Mouse (Mus musculus): ENCODE data around the gene Mettl21a. TPM values are rescaled to one million over a fixed set of nuclear protein-coding genes. Genes with fewer than 3 reads are reported as not detected.
"Not testable (repeated sequence)": the region's sequence is repeated elsewhere in the genome, so short reads cannot be mapped to it uniquely, and the experiment has no call there.

Mettl21a gene
- polyA plus RNA-seq (2016; fragmentation: Nextera tagmentation; extraction: Ambion mirVana), result 20.5 and 22.5 TPM in 2 replicates

DNA sequence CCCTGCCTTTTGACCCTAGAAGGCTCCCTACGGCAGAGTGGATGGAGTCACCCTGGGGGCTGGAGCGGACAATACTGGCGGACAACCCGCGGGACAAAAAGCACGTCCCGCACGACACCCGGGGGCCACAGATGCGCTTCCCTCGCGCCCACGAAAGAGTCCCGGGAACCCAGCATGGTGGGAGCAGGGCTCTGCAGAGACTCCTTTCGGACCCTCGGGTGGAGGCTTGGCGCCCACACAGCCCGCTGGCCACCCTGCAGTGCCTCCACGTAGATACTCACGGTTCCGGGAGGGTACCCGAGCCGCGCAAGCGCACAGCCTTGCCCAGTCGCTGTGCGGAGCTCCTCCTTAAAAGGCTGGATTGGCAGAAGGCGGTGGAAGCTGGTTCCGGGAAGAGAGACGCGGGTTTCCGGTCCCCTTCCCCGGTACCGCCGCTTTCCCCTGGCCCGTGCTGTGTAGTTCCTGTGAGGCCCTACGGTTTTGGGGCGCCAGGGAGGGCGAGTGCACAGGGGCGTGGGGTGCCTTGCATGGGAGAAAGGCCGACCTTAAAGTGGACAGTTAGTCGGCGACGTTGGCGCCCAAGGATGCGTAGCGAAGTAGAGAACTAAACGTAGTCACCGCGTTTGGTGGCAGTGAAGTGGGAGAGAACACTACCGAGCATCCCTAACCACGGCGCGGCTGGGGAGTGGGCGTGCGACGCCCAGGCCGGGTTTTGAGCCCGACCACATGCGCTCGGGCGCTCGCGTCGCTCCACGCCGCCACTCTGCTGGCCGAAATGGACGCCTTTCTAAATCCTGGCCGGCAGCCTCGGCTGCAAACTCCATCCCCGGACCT, at the start of gene Mettl21a:
Gene Mettl21a, minus strand, starts transcription at position 362 of the 834 bp plus-strand sequence.
- under 1% methylated on average over 72 of the region's 72 CpGs for WGBS

DNA sequence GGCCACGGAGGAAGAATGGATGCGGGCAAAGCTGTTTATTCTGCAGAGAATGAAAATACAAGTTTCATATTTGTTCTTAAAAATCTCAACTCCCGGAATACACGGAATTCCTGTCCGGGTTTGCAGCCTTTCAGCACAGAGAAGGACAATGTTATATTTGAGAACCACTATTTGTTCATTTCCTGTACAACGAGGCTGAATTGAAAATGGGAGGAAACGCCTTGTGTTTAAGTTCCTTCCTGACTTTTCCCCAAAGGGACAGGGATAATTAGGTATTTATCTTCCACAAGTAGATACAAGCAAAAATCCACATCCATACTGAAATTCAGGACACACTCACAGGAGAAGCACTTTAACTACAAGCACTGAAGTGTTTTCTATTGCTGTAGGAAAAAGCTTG, 41.8 kb upstream of the Mettl21a start:
- no peaks in the 10 kb centered on the region for H3K9me3 ChIP-seq
- no peak overlapping the region for H3K9ac ChIP-seq (replicated peaks)
- H3K4me3 ChIP-seq (replicated peaks), result no peak overlapping the region
- H3K27me3 ChIP-seq, result no peaks in the 10 kb centered on the region
- ATAC-seq (ENCODE audit: insufficient number of reproducible peaks, insufficient read depth, low FRiP score, low TSS enrichment, low read depth), result no peak
- H3K36me3 ChIP-seq, result no peaks in the 10 kb centered on the region
- 0 out of 2 replicates have a peak, but pooled peaks cover 2% of the 10 kb centered on the region for H3K4me1 ChIP-seq (replicated peaks)
- H3K27ac ChIP-seq, result no peak overlapping the region
- WGBS, result 73% methylated on average over 7 of the region's 7 CpGs
- H3K4me2 ChIP-seq, result no peak overlapping the region

More for the DNA sequence above, at the start of gene Mettl21a:
- peak within 1 kb of the TSS; percentile 98 for H3K27ac ChIP-seq
- H3K4me1 ChIP-seq (replicated peaks), result peaks cover 26% of the 10 kb centered on the region
- H3K27me3 ChIP-seq, result no peaks in the 10 kb centered on the region
- peak within 1 kb of the TSS; percentile 74 for H3K4me3 ChIP-seq (replicated peaks)
- no peaks in the 10 kb centered on the region for H3K9me3 ChIP-seq
- H3K9ac ChIP-seq (replicated peaks), result peak within 1 kb of the TSS; percentile 87
- H3K36me3 ChIP-seq, result peaks cover 26% of the 10 kb centered on the region
- peak; percentile 93 for ATAC-seq (ENCODE audit: insufficient number of reproducible peaks, insufficient read depth, low FRiP score, low TSS enrichment, low read depth)
- H3K4me2 ChIP-seq, result peak within 1 kb of the TSS; percentile 73

DNA sequence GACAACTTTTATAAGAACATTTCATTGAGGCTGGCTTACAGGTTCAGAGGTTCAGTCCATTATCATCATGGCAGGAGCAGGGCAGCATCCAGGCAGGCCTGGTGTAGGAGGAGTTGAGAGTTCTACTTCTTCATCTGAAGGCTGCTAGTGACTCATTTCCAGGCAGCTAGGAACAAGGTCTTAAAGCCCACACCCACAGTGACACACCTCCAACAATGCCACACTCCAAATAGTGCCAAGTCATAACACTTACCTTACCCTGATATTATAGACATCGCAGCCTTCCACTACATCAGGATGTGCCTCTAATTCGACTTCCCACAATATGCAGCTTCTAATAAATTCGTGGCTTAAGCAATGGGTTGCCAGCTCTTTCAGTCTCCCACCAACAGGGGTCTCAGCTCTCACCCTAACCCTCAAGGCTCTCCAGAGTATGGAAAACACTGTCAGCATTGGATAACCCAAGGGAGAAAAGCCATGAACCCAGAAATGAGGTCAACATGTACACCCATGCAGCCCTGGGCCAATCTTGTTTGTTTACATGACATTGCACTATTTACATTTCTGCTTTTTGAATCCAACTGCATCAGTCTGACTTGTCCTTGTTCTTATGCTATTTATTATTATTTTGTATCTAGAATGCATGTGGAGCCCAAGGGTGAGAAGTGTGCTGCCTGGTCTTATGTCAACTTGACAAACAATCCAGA, 39.5 kb upstream of the Mettl21a start:
- Histone ChIP-seq H3K4me3 (replicated peaks) (no peak overlapping the region), H3K27me3 (no peaks in the 10 kb centered on the region), H3K36me3 (no peaks in the 10 kb centered on the region), H3K4me1 (replicated peaks) (0 out of 2 replicates have a peak, but pooled peaks cover 2% of the 10 kb centered on the region), H3K9me3 (no peaks in the 10 kb centered on the region), H3K4me2 (no peak overlapping the region), H3K27ac (no peak overlapping the region), H3K9ac (replicated peaks) (no peak overlapping the region)
- ATAC-seq (ENCODE audit: insufficient number of reproducible peaks, insufficient read depth, low FRiP score, low TSS enrichment, low read depth), result no peak
- 85% methylated on average over 3 of the region's 3 CpGs for WGBS

DNA sequence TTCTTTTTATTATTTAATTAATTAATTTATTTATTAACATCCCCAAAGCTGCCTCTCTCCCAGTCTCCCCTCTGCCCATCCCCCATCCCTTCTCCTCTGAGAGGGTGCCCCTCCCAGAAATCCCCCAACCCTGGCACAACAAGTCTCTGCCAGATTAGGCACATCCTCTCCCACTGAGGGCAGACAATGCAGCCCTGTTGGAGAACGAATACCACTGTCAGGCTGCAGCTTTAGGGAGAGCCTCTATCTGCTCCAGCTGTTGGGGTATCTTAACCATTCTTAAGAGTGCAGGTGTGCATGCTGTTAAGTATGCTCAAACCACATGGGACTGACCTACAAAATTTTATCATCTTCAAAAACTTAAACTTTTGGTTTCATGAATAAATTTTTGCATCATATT, 38.4 kb upstream of the Mettl21a start:
- ATAC-seq (ENCODE audit: insufficient number of reproducible peaks, insufficient read depth, low FRiP score, low TSS enrichment, low read depth), result no peak
- H3K4me2 ChIP-seq, result no peak overlapping the region

DNA sequence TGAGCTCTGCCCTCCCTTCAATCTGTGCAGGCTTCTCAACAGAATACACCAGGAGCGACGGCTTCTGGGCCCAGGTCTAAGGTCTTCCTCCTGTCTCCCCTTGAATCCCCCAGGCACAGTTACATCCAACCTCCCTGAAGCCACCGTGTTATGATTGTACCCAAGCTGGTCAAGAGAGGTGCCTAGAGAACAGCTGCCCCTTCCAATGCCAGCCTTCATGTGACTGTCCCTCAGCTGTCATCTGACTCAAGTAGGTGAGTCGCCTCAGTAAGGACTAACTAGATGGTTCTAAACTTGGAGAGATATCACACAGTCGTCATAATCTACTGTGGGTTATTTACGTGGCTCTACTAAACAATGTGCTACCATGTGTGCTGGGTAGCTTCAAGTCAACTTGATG, 36.7 kb upstream of the Mettl21a start:
- no peak overlapping the region for H3K4me2 ChIP-seq
- H3K4me1 ChIP-seq (replicated peaks), result peaks cover 9% of the 10 kb centered on the region; the same call in 1 of the 2 replicates
- no peaks in the 10 kb centered on the region for H3K27me3 ChIP-seq
- no peak overlapping the region for H3K27ac ChIP-seq
- H3K4me3 ChIP-seq (replicated peaks), result no peak overlapping the region
- no peaks in the 10 kb centered on the region for H3K9me3 ChIP-seq
- 89% methylated on average over 6 of the region's 6 CpGs for WGBS
- no peak for ATAC-seq (ENCODE audit: insufficient number of reproducible peaks, insufficient read depth, low FRiP score, low TSS enrichment, low read depth)
- no peaks in the 10 kb centered on the region for H3K36me3 ChIP-seq
- no peak overlapping the region for H3K9ac ChIP-seq (replicated peaks)

More for the DNA sequence above, 38.4 kb upstream of the Mettl21a start:
- 33% methylated on average over 1 of the region's 1 CpGs for WGBS
- Histone ChIP-seq H3K9ac (replicated peaks) (no peak overlapping the region), H3K4me3 (replicated peaks) (no peak overlapping the region), H3K27ac (no peak overlapping the region), H3K9me3 (no peaks in the 10 kb centered on the region), H3K36me3 (no peaks in the 10 kb centered on the region), H3K4me1 (replicated peaks) (0 out of 2 replicates have a peak, but pooled peaks cover 2% of the 10 kb centered on the region), H3K27me3 (no peaks in the 10 kb centered on the region)

DNA sequence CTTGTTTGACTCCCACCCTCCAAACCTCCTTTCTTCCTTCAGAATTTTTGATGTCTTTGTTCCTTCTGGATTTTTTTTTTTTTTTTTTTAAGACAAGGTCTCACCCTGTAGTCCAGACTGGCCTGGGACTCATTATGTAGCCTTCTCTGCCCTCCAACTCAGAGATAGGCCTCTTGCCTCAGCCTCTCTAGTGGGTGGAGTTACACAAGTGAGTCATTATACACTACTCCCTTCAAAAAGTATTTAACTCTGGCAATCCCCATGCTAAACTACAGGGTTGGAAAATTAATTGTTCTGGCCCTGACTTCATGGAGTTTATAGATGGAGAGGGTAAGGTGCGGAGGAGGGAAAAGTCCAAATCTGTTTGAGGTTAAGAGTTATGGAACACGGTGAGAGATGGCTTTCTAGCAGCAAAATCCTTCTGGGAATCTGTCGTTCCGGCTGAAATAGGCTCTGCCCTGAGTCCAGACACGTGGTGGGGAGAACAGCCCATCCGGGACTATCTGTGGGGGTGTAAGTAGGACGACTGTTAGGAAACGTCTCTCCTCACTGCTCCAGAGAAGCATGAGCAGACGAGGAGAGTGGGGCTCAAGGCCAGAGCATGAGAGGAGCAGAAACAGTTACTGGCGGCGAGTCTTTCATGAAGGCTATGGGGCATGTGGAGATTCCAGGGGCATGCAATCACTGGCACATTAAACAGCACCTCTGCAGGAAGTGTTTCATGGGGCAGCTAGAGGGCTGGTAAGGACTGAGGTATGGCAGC, 32.5 kb upstream of the Mettl21a start:
- no peak for ATAC-seq (ENCODE audit: insufficient number of reproducible peaks, insufficient read depth, low FRiP score, low TSS enrichment, low read depth)
- Histone ChIP-seq H3K9ac (replicated peaks) (no peak overlapping the region), H3K4me1 (replicated peaks) (peaks cover 6% of the 10 kb centered on the region; the same call in 1 of the 2 replicates), H3K4me3 (replicated peaks) (no peak overlapping the region), H3K27ac (0 out of 2 replicates have a peak overlapping the region, but pooled peaks have one; percentile 23), H3K4me2 (no peak overlapping the region), H3K9me3 (no peaks in the 10 kb centered on the region), H3K36me3 (no peaks in the 10 kb centered on the region), H3K27me3 (no peaks in the 10 kb centered on the region)
- WGBS, result 62% methylated on average over 11 of the region's 11 CpGs

DNA sequence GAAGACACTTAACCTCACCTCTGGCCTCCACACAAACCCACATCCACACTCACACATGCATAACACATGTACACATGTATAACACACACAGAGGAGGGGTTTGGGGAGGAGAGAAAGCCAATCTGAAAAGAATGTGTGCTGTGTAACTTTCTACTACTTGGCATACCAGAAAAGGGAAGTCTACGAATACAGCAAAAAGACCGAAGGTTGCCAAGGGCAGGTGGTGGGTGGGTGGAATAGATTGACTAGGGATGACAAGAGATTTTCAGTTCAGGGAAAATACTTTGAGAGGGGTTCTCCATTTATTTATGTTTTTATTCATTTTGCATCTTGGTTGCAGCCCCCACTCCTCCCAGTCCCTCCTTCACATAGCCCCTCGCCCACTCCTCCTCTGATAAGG, 27.5 kb upstream of the Mettl21a start:
- no peaks in the 10 kb centered on the region for H3K27me3 ChIP-seq

DNA sequence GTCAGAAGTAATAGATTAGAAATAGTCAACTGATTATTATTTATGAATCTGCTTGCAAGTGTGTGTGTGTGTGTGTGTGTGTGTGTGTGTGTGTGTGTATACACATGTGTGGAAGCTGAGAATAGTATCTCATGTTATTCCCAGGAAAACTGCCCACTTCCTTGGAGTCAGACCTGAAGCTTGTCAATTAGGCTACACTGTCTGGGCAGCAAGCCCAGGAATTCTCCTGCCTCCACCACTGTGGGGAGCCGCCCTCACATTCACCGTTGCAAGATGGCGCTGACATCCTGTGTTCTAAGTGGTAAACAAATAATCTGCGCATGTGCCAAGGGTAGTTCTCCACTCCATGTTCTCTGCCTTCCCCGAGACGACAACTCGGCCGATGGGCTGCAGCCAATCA, 25.5 kb upstream of the Mettl21a start:
- H3K27ac ChIP-seq; H3K9me3 ChIP-seq; ATAC-seq (ENCODE audit: insufficient number of reproducible peaks, insufficient read depth, low FRiP score, low TSS enrichment, low read depth); H3K9ac ChIP-seq (replicated peaks); H3K4me1 ChIP-seq (replicated peaks); H3K4me2 ChIP-seq; H3K4me3 ChIP-seq (replicated peaks); H3K27me3 ChIP-seq; H3K36me3 ChIP-seq: not testable (repeated sequence)
- 96% methylated on average over 8 of the region's 8 CpGs for WGBS

More for the DNA sequence above, 27.5 kb upstream of the Mettl21a start:
- no peak overlapping the region for H3K9ac ChIP-seq (replicated peaks)
- WGBS, result 95% methylated on average over 3 of the region's 3 CpGs
- no peaks in the 10 kb centered on the region for H3K36me3 ChIP-seq
- no peak overlapping the region for H3K4me2 ChIP-seq
- no peak for ATAC-seq (ENCODE audit: insufficient number of reproducible peaks, insufficient read depth, low FRiP score, low TSS enrichment, low read depth)
- H3K27ac ChIP-seq, result no peak overlapping the region
- H3K4me1 ChIP-seq (replicated peaks), result peaks cover 2% of the 10 kb centered on the region; the same call in 1 of the 2 replicates
- H3K9me3 ChIP-seq, result no peaks in the 10 kb centered on the region
- H3K4me3 ChIP-seq (replicated peaks), result no peak overlapping the region

DNA sequence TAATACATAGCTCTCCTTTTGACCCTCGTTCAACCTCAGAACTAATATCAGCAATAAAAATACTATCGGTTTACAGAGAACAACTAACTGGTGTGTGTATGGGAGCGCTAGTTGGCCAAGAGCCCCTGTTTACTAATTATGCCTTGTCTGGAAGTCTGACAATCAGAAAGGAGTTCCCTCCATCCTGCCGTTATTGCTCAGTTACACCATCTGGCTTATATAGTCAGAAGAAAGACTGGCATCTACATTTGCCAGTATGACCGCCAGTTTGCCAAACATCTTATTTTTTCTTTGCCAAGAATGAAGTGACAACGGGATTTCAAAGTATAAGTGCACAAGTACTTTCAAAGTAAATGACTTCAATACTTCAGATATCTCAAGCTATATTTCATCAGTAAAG, 24.0 kb upstream of the Mettl21a start:
- Histone ChIP-seq H3K4me1 (replicated peaks) (peaks cover 6% of the 10 kb centered on the region; the same call in 1 of the 2 replicates), H3K36me3 (no peaks in the 10 kb centered on the region), H3K27me3 (no peaks in the 10 kb centered on the region), H3K27ac (no peak overlapping the region), H3K9me3 (no peaks in the 10 kb centered on the region), H3K9ac (replicated peaks) (no peak overlapping the region), H3K4me2 (no peak overlapping the region), H3K4me3 (replicated peaks) (no peak overlapping the region)
- 86% methylated on average over 6 of the region's 6 CpGs for WGBS
- ATAC-seq (ENCODE audit: insufficient number of reproducible peaks, insufficient read depth, low FRiP score, low TSS enrichment, low read depth), result no peak

DNA sequence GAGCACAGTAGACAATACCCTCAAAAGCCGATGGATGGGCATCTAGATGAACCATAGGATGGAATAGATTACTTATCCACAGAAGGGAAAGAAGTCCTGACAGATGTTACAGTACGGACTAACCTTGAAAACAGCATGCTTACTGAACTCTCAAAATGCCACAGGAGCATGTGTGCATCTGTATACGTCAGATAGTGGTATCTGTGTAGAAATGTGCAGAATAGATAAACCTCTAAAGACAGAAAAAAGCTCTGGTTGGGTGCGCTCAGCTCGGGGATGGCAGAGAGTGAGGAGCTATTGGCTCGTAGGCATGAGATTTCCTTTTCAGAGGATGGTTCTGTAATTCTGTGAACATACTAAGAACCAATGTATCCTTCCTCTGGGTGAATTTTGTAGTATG, 22.2 kb upstream of the Mettl21a start:
- H3K27ac ChIP-seq, result no peak overlapping the region
- no peak for ATAC-seq (ENCODE audit: insufficient number of reproducible peaks, insufficient read depth, low FRiP score, low TSS enrichment, low read depth)
- H3K9ac ChIP-seq (replicated peaks), result no peak overlapping the region
- WGBS, result 87% methylated on average over 6 of the region's 6 CpGs
- no peaks in the 10 kb centered on the region for H3K9me3 ChIP-seq
- no peaks in the 10 kb centered on the region for H3K36me3 ChIP-seq
- H3K27me3 ChIP-seq, result no peaks in the 10 kb centered on the region
- no peak overlapping the region for H3K4me3 ChIP-seq (replicated peaks)
- no peak overlapping the region for H3K4me2 ChIP-seq
- H3K4me1 ChIP-seq (replicated peaks), result peaks cover 6% of the 10 kb centered on the region; the same call in 1 of the 2 replicates

DNA sequence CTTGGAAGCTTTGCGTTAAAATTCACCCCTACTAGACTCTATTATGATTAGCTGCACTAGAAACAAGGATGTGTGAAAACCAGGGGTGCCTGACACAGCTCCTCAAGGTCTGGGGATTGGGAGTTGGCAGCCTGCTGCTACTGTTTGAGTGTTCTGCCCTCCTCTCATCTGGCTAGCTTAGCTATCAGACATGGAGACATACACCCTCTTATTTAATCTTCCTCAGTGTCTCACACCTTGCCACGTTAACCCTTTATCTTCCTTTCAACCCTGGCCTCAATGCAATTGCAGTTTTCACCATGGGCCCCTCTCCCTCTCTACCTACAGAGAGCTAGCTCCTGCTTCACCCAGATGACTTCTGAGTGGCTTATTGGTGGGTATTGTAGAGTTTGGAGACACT, 18.6 kb upstream of the Mettl21a start:
- no peak overlapping the region for H3K9ac ChIP-seq (replicated peaks)
- H3K27ac ChIP-seq, result no peak overlapping the region

More for the DNA sequence above, 18.6 kb upstream of the Mettl21a start:
- H3K36me3 ChIP-seq, result no peaks in the 10 kb centered on the region
- no peak for ATAC-seq (ENCODE audit: insufficient number of reproducible peaks, insufficient read depth, low FRiP score, low TSS enrichment, low read depth)
- peaks cover 6% of the 10 kb centered on the region; the same call in 1 of the 2 replicates for H3K4me1 ChIP-seq (replicated peaks)
- H3K27me3 ChIP-seq, result no peaks in the 10 kb centered on the region
- H3K9me3 ChIP-seq, result no peaks in the 10 kb centered on the region
- 61% methylated on average over 2 of the region's 2 CpGs for WGBS
- H3K4me3 ChIP-seq (replicated peaks), result no peak overlapping the region
- no peak overlapping the region for H3K4me2 ChIP-seq

Data from limb, embryonic 12.5 days (tissue).